ENCODE assay signal across 27 mouse cellular contexts in genomic region chr6:42270817-42271216, GRCm38 (mm10). TPM values are rescaled to one million over a fixed set of nuclear protein-coding genes. Genes with fewer than 3 reads are reported as not detected.
DNase-seq lines count a peak whose midpoint lies in the region; ATAC-seq and TF ChIP-seq lines count a peak whose summit lies in the region.
"Had no signal": no experiment of that assay in that cellular context is flagged by ENCODE, and none has a peak within 500 bp of the region (broad histone marks: within the 10 kb centered on the region; RNA-seq: fewer than 3 reads in every experiment).

No protein-coding gene starts in this region.

- H3K27me3 ChIP-seq in heart, embryonic 12.5 days (replicated peaks), result no peaks in the 10 kb centered on the region
- H3K27me3 ChIP-seq in heart, embryonic 14.5 days (ENCODE audit: control insufficient read depth, insufficient read depth, low read length), result no peaks in the 10 kb centered on the region
- no peaks in the 10 kb centered on the region for H3K27me3 ChIP-seq in heart, embryonic 10.5 days (ENCODE audit: insufficient read depth, poor library complexity, severe bottlenecking)
- no peaks in the 10 kb centered on the region for H3K27me3 ChIP-seq in heart, embryonic 16.5 days (ENCODE audit: control insufficient read depth, insufficient read depth, low read length)
- no peaks in the 10 kb centered on the region for H3K27me3 ChIP-seq in stomach, postnatal 0 days (ENCODE audit: control insufficient read depth, insufficient read depth, low read length)
- H3K27me3 ChIP-seq: embryonic facial prominence, embryonic 13.5 days; embryonic facial prominence, embryonic 15.5 days; forebrain, embryonic 12.5 days had no signal

- no peak overlapping the region for H3K4me2 ChIP-seq in heart, embryonic 12.5 days
- H3K4me2 ChIP-seq in heart, embryonic 14.5 days (ENCODE audit: low read length), result peak overlapping the region; percentile 31; the same call in 1 of the 2 replicates
- H3K4me2 ChIP-seq in heart, embryonic 16.5 days (ENCODE audit: low read depth, low read length), result no peak overlapping the region
- no peak overlapping the region for H3K4me2 ChIP-seq in stomach, postnatal 0 days (replicated peaks; ENCODE audit: low read depth)
- H3K4me2 ChIP-seq: embryonic facial prominence, embryonic 13.5 days; embryonic facial prominence, embryonic 15.5 days; forebrain, embryonic 12.5 days had no signal

- H3K4me3 ChIP-seq in heart, embryonic 12.5 days, result no peak overlapping the region
- no peak overlapping the region for H3K4me3 ChIP-seq in heart, embryonic 14.5 days (ENCODE audit: control insufficient read depth in 1 of 2, insufficient read depth in 1 of 2, low read depth in 1 of 2, low read length in 2 of 2)
- no peak overlapping the region for H3K4me3 ChIP-seq in heart, embryonic 10.5 days
- H3K4me3 ChIP-seq in heart, embryonic 16.5 days (ENCODE audit: low read length), result no peak overlapping the region
- no peak overlapping the region for H3K4me3 ChIP-seq in stomach, postnatal 0 days (ENCODE audit: low read depth, low read length)
- H3K4me3 ChIP-seq: embryonic facial prominence, embryonic 13.5 days; embryonic facial prominence, embryonic 15.5 days; erythroblast, embryonic 14.5 days; forebrain, embryonic 10.5 days; forebrain, embryonic 12.5 days had no signal

- intact Hi-C loops in heart, postnatal 36 days (cut with DNase I), result no loop called here
- intact Hi-C loops in heart, postnatal 25 days (cut with DNase I), result no loop called here

- peaks cover 64% of the 10 kb centered on the region for H3K36me3 ChIP-seq in heart, embryonic 12.5 days
- H3K36me3 ChIP-seq in heart, embryonic 14.5 days (ENCODE audit: control insufficient read depth, insufficient read depth, low read length), result peaks cover 85% of the 10 kb centered on the region
- peaks cover 84% of the 10 kb centered on the region for H3K36me3 ChIP-seq in heart, embryonic 10.5 days
- H3K36me3 ChIP-seq in heart, embryonic 16.5 days (ENCODE audit: control insufficient read depth, insufficient read depth), result peaks cover 59% of the 10 kb centered on the region
- H3K36me3 ChIP-seq in stomach, postnatal 0 days (ENCODE audit: control insufficient read depth, insufficient read depth, low read length), result peaks cover 27% of the 10 kb centered on the region

- no peaks in the 10 kb centered on the region for H3K9me3 ChIP-seq in heart, embryonic 12.5 days (replicated peaks)
- H3K9me3 ChIP-seq in heart, embryonic 14.5 days (ENCODE audit: control insufficient read depth, low read length), result no peaks in the 10 kb centered on the region
- no peaks in the 10 kb centered on the region for H3K9me3 ChIP-seq in heart, embryonic 10.5 days
- H3K9me3 ChIP-seq in heart, embryonic 16.5 days (replicated peaks; ENCODE audit: control insufficient read depth, low read length), result no peaks in the 10 kb centered on the region
- no peaks in the 10 kb centered on the region for H3K9me3 ChIP-seq in stomach, postnatal 0 days (ENCODE audit: control insufficient read depth, low read length)
- H3K9me3 ChIP-seq: embryonic facial prominence, embryonic 13.5 days; embryonic facial prominence, embryonic 15.5 days; forebrain, embryonic 10.5 days; forebrain, embryonic 12.5 days had no signal

- TF ChIP-seq CTCF in stomach, postnatal 0 days (IDR thresholded peaks at IDR 0.05; ENCODE audit: low read depth), result no peak

- DNase-seq in heart, postnatal 36 days, result no peak
- DNase-seq in heart, embryonic 10.5 days (ENCODE audit: low spot score), result no peak
- DNase-seq in heart, postnatal 25 days (ENCODE audit: low spot score), result no peak
- no peak for DNase-seq in stomach, postnatal 0 days (ENCODE audit: low spot score)
- DNase-seq in lung, postnatal 14 days, result no peak
- DNase-seq: adrenal gland, adult 2 months; adrenal gland, postnatal 10 days; adrenal gland, postnatal 25 days; cerebellum, adult 11 months; cerebellum, adult 18-20 months; cerebellum, adult 8-10 months; cerebellum, adult 9-11 months; cerebellum, postnatal 14 days; cerebellum, postnatal 36 days; embryo, embryonic 11 days had no signal

- peaks cover 12% of the 10 kb centered on the region for H3K4me1 ChIP-seq in heart, embryonic 12.5 days (replicated peaks)
- peaks cover 0 to 26% of the 10 kb centered on the region in 2 experiments; a peak in 2 of 4 replicates for H3K4me1 ChIP-seq in heart, embryonic 14.5 days (ENCODE audit: control insufficient read depth in 2 of 2, insufficient read depth in 2 of 2, low read length in 2 of 2)
- H3K4me1 ChIP-seq in heart, embryonic 10.5 days, result 0 out of 2 replicates have a peak, but pooled peaks cover 9% of the 10 kb centered on the region
- H3K4me1 ChIP-seq in heart, embryonic 16.5 days (ENCODE audit: control insufficient read depth, insufficient read depth, low read length), result peaks cover 10% of the 10 kb centered on the region; the same call in 1 of the 2 replicates
- H3K4me1 ChIP-seq in stomach, postnatal 0 days (replicated peaks; ENCODE audit: control insufficient read depth, insufficient read depth), result no peaks in the 10 kb centered on the region

- H3K9ac ChIP-seq in heart, embryonic 12.5 days, result no peak overlapping the region
- H3K9ac ChIP-seq in heart, embryonic 14.5 days (ENCODE audit: low read length), result no peak overlapping the region
- no peak overlapping the region for H3K9ac ChIP-seq in heart, embryonic 16.5 days (ENCODE audit: low read length)
- no peak overlapping the region for H3K9ac ChIP-seq in stomach, postnatal 0 days (ENCODE audit: low read length)
- H3K9ac ChIP-seq: embryonic facial prominence, embryonic 13.5 days; embryonic facial prominence, embryonic 15.5 days; forebrain, embryonic 12.5 days had no signal

- H3K27ac ChIP-seq in heart, embryonic 12.5 days (ENCODE audit: poor library complexity, severe bottlenecking), result no peak overlapping the region
- peak overlapping the region in 1 of 2 experiments; percentile 50; a peak in 1 of 4 replicates for H3K27ac ChIP-seq in heart, embryonic 14.5 days (replicated peaks in 1 of 2; ENCODE audit: control insufficient read depth in 1 of 2, insufficient read depth in 1 of 2, low read depth in 2 of 2, low read length in 2 of 2)
- H3K27ac ChIP-seq in heart, embryonic 10.5 days, result no peak overlapping the region
- H3K27ac ChIP-seq in heart, embryonic 16.5 days (ENCODE audit: low read length), result no peak overlapping the region
- H3K27ac ChIP-seq in stomach, postnatal 0 days (replicated peaks), result no peak overlapping the region
- H3K27ac ChIP-seq: embryonic facial prominence, embryonic 13.5 days; embryonic facial prominence, embryonic 15.5 days; forebrain, embryonic 10.5 days; forebrain, embryonic 12.5 days had no signal

- no peak for TF ChIP-seq EP300 in stomach, postnatal 0 days (optimal IDR thresholded peaks at IDR 0.05)

- ATAC-seq in heart, embryonic 12.5 days (ENCODE audit: insufficient number of reproducible peaks, low FRiP score), result peak; percentile 18; the same call in 1 of the 2 replicates
- ATAC-seq in heart, embryonic 14.5 days (ENCODE audit: insufficient number of reproducible peaks, insufficient read depth, low FRiP score, low read depth), result 0 out of 2 replicates have a peak, but pooled peaks have one; percentile 54
- ATAC-seq in heart, embryonic 16.5 days (replicated peaks; ENCODE audit: extremely low read depth, insufficient read depth, low FRiP score), result peak; percentile 64
- peak; percentile 45; the same call in 1 of the 2 replicates for ATAC-seq in stomach, postnatal 0 days (ENCODE audit: low FRiP score, low TSS enrichment)
- ATAC-seq: forebrain, embryonic 14.5 days had no signal

RNA-seq across cellular contexts. Expression of gene Casp2, which starts 6.0 kb away (rescaled TPM):
- polyA plus RNA-seq in heart, embryonic 12.5 days (2016; fragmentation: Nextera tagmentation; extraction: Ambion mirVana), result 37.6 and 38.1 TPM in 2 replicates
- total RNA-seq in heart, postnatal 36 days (2021), result 10 to 100 TPM; 10.8 to 11.3 TPM
- 30.5 and 30.8 TPM in 2 replicates for polyA plus RNA-seq in heart, embryonic 14.5 days (2014; fragmentation: Nextera tagmentation; extraction: Ambion mirVana)
- 40.8 and 45.2 TPM in 2 replicates for polyA plus RNA-seq in heart, embryonic 10.5 days (2016; fragmentation: Nextera tagmentation; extraction: Ambion mirVana)
- polyA plus RNA-seq in heart, embryonic 16.5 days (2015; fragmentation: Nextera tagmentation; extraction: Ambion mirVana), result 34.3 and 38.7 TPM in 2 replicates
- total RNA-seq in heart, postnatal 25 days (2021), result 10 to 100 TPM; 10.5 to 11.7 TPM
- 20.2 and 21.6 TPM in 2 replicates for polyA plus RNA-seq in stomach, postnatal 0 days (2015; fragmentation: Nextera tagmentation; extraction: Ambion mirVana)

RNA-seq across cellular contexts. Expression of gene Tmem139, which starts 9.0 kb away (rescaled TPM):
- polyA plus RNA-seq in heart, embryonic 12.5 days (2016; fragmentation: Nextera tagmentation; extraction: Ambion mirVana), result 0.19 and 0.27 TPM in 2 replicates
- under 1 TPM in 1 of 2 experiments, not detected in 1; 0.25 TPM for total RNA-seq in heart, postnatal 36 days (2021)
- 0.23 TPM in 1 of 2 replicates, not detected in the other for polyA plus RNA-seq in heart, embryonic 14.5 days (2014; fragmentation: Nextera tagmentation; extraction: Ambion mirVana)
- polyA plus RNA-seq in heart, embryonic 10.5 days (2016; fragmentation: Nextera tagmentation; extraction: Ambion mirVana), result 0.21 and 0.41 TPM in 2 replicates
- 0.20 and 0.34 TPM in 2 replicates for polyA plus RNA-seq in heart, embryonic 16.5 days (2015; fragmentation: Nextera tagmentation; extraction: Ambion mirVana)
- under 1 TPM in 1 of 2 experiments, not detected in 1; 0.29 TPM for total RNA-seq in heart, postnatal 25 days (2021)
- 24.6 and 28.2 TPM in 2 replicates for polyA plus RNA-seq in stomach, postnatal 0 days (2015; fragmentation: Nextera tagmentation; extraction: Ambion mirVana)
- total RNA-seq: common myeloid progenitor, adult 5-6 weeks; MEL had no signal
- polyA plus RNA-seq: brain, embryonic 14.5 days; erythroblast, embryonic 14.5 days; forebrain, embryonic 14.5 days had no signal

RNA-seq across cellular contexts. Expression of gene Clcn1, which starts 15.7 kb away (rescaled TPM):
- 0.73 and 1.0 TPM in 2 replicates for polyA plus RNA-seq in heart, embryonic 12.5 days (2016; fragmentation: Nextera tagmentation; extraction: Ambion mirVana)
- 1 to 10 TPM; 4.3 to 5.8 TPM for total RNA-seq in heart, postnatal 36 days (2021)
- polyA plus RNA-seq in heart, embryonic 14.5 days (2014; fragmentation: Nextera tagmentation; extraction: Ambion mirVana), result 0.40 and 0.86 TPM in 2 replicates
- 0.59 and 0.67 TPM in 2 replicates for polyA plus RNA-seq in heart, embryonic 10.5 days (2016; fragmentation: Nextera tagmentation; extraction: Ambion mirVana)
- 0.34 and 0.45 TPM in 2 replicates for polyA plus RNA-seq in heart, embryonic 16.5 days (2015; fragmentation: Nextera tagmentation; extraction: Ambion mirVana)
- total RNA-seq in heart, postnatal 25 days (2021), result 1 to 10 TPM; 4.3 to 4.9 TPM
- 0.06 and 0.12 TPM in 2 replicates for polyA plus RNA-seq in stomach, postnatal 0 days (2015; fragmentation: Nextera tagmentation; extraction: Ambion mirVana)
- total RNA-seq: common myeloid progenitor, adult 5-6 weeks had no signal
- polyA plus RNA-seq: erythroblast, embryonic 14.5 days had no signal

RNA-seq across cellular contexts. Expression of gene Gstk1, which starts 25.1 kb away (rescaled TPM):
- polyA plus RNA-seq in heart, embryonic 12.5 days (2016; fragmentation: Nextera tagmentation; extraction: Ambion mirVana), result 9.9 and 10.9 TPM in 2 replicates
- 100 to 1,000 TPM; 135 to 146 TPM for total RNA-seq in heart, postnatal 36 days (2021)
- polyA plus RNA-seq in heart, embryonic 14.5 days (2014; fragmentation: Nextera tagmentation; extraction: Ambion mirVana), result 12.5 and 14.5 TPM in 2 replicates
- polyA plus RNA-seq in heart, embryonic 10.5 days (2016; fragmentation: Nextera tagmentation; extraction: Ambion mirVana), result 9.7 and 13.8 TPM in 2 replicates
- 18.4 and 20.0 TPM in 2 replicates for polyA plus RNA-seq in heart, embryonic 16.5 days (2015; fragmentation: Nextera tagmentation; extraction: Ambion mirVana)
- 100 to 1,000 TPM; 119 to 129 TPM for total RNA-seq in heart, postnatal 25 days (2021)
- 56.7 and 60.5 TPM in 2 replicates for polyA plus RNA-seq in stomach, postnatal 0 days (2015; fragmentation: Nextera tagmentation; extraction: Ambion mirVana)

RNA-seq across cellular contexts. Expression of gene Fam131b, which starts 53.6 kb away (rescaled TPM):
- polyA plus RNA-seq in heart, embryonic 12.5 days (2016; fragmentation: Nextera tagmentation; extraction: Ambion mirVana), result 0.37 and 0.52 TPM in 2 replicates
- total RNA-seq in heart, postnatal 36 days (2021), result under 1 TPM; 0.54 to 0.89 TPM
- polyA plus RNA-seq in heart, embryonic 14.5 days (2014; fragmentation: Nextera tagmentation; extraction: Ambion mirVana), result 0.14 and 0.20 TPM in 2 replicates
- 0.21 and 0.30 TPM in 2 replicates for polyA plus RNA-seq in heart, embryonic 10.5 days (2016; fragmentation: Nextera tagmentation; extraction: Ambion mirVana)
- polyA plus RNA-seq in heart, embryonic 16.5 days (2015; fragmentation: Nextera tagmentation; extraction: Ambion mirVana), result 0.17 and 0.21 TPM in 2 replicates
- total RNA-seq in heart, postnatal 25 days (2021), result 1 to 10 TPM in 1 of 2 experiments, under 1 TPM in 1; 0.59 to 1.1 TPM
- 0.10 and 0.12 TPM in 2 replicates for polyA plus RNA-seq in stomach, postnatal 0 days (2015; fragmentation: Nextera tagmentation; extraction: Ambion mirVana)
- total RNA-seq: adrenal gland, postnatal 25 days; common myeloid progenitor, adult 5-6 weeks; MEL had no signal
- polyA plus RNA-seq: erythroblast, embryonic 14.5 days had no signal

Comparison
In these comparisons a context has a peak if more than half of its experiments do, and no peak if none do; other contexts are left out.
1. RNA of gene Tmem139, which starts 9.0 kb away (polyA plus RNA-seq): 24.6 to 28.2 TPM in stomach, postnatal 0 days; 0.21 to 0.41 TPM in heart, embryonic 10.5 days, 0.23 TPM in heart, embryonic 14.5 days, 0.20 to 0.34 TPM in heart, embryonic 16.5 days and 0.19 to 0.27 TPM in heart, embryonic 12.5 days; every median in the first group is over 10 times any median in the second.
2. Peak in every context shown above with its lines, with median percentiles within 50 percentile points of each other: ATAC-seq.